Mouse (Mus musculus): ENCODE results near the gene Pomt1. TPM values are rescaled to one million over a fixed set of nuclear protein-coding genes. Genes with fewer than 3 reads are reported as not detected.
A peak's percentile ranks its signal among the peaks of the same experiment; 100 is the strongest.

Pomt1 gene
- polyA plus RNA-seq (2015; fragmentation: Nextera tagmentation; extraction: Ambion mirVana), result 26.7 and 26.9 TPM in 2 replicates

DNA sequence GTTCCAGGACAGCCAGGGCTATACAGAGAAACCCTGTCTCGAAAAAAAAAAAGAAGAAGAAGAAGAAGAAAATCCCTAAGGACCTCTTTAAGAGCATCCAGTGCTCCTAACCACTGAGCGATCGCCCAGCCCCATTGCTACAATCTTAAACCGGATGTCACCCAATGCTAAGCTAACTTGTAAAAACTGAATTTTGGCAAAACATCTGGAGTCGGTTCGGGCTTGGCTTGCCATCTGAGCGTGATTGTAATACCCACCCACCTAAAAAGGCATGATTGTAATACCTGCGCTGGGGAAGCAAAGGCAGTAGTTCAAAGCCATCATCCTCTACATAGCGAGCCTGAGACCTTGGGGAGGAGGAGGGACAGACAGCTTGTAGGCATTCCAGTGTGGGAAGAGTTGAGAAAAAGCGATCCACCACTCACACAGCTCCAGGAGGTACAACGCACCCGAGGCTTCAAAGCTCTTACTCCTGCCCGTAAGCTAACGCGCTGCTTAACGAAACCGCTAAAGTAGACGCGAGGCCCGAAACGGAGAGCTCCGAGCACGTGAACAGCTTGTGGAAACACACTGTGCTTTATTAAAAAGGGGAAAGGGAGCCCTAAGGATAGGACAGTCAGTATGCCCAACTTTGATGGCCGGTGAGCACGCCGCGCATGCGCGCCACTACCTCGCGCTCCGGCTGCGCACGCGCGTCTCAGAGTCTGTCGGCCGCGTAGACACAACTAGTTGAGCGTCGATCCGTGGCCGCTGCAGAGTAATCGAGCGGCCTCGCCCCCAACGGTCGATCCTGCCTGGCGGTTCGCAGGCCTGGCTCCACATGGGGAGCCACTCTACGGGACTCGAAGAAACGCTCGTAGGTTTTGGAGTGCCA lies at the start of gene Pomt1:
Gene Pomt1, plus strand, starts transcription at position 705 of the 874 bp plus-strand sequence.
- Histone ChIP-seq H3K4me3 (ENCODE audit: low read length) (peak within 1 kb of the TSS; percentile 61), H3K4me2 (ENCODE audit: low read depth, low read length) (peak within 1 kb of the TSS; percentile 86), H3K27me3 (replicated peaks; ENCODE audit: control insufficient read depth, insufficient read depth, low read length) (no peaks in the 10 kb centered on the region), H3K27ac (ENCODE audit: low read length) (peak within 1 kb of the TSS; percentile 86), H3K9me3 (ENCODE audit: control insufficient read depth, low read length) (no peaks in the 10 kb centered on the region), H3K36me3 (ENCODE audit: control insufficient read depth, insufficient read depth, low read length) (peaks cover 7% of the 10 kb centered on the region), H3K4me1 (ENCODE audit: control insufficient read depth, insufficient read depth, low read length) (peaks cover 16% of the 10 kb centered on the region), H3K9ac (ENCODE audit: low read depth, low read length) (peak within 1 kb of the TSS; percentile 82)
- WGBS, result under 1% methylated on average over 54 of the region's 54 CpGs
- ATAC-seq, result peak; percentile 93

DNA sequence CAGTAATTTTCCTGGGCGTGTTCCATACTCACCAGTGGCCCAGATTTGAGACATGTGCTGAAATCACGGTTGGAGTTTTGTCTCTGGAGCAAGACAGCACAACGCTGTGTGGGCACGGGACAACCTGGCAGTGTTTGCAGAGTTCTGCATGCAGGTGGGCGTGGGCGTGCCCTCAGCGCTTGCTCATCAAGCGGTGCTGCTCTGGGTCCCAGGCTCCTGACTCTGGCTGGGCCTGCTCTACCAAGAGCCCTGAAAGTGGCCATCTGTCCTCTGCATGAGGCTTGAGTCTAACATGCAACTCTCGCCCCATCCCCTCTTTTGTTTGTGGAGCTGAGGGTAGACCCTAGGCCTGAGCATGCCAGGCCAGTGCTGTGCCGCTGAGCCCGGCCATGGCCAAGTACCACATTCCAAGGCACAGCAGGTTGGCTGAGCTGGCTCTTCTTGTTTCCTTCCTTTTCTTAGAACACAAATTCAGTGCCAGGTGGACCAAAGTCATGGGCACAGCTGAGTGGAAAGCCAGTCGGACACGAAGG lies 49.3 kb upstream of the Pomt1 start:
- no peaks in the 10 kb centered on the region for H3K9me3 ChIP-seq (ENCODE audit: control insufficient read depth, low read length)
- no peaks in the 10 kb centered on the region for H3K27me3 ChIP-seq (replicated peaks; ENCODE audit: control insufficient read depth, insufficient read depth, low read length)
- no peak overlapping the region for H3K4me3 ChIP-seq (ENCODE audit: low read length)
- H3K9ac ChIP-seq (ENCODE audit: low read depth, low read length), result no peak overlapping the region
- ATAC-seq, result no peak
- peaks cover 4% of the 10 kb centered on the region for H3K4me1 ChIP-seq (ENCODE audit: control insufficient read depth, insufficient read depth, low read length)
- H3K4me2 ChIP-seq (ENCODE audit: low read depth, low read length), result no peak overlapping the region
- no peak overlapping the region for H3K27ac ChIP-seq (ENCODE audit: low read length)
- WGBS, result 92% methylated on average over 13 of the region's 13 CpGs
- H3K36me3 ChIP-seq (ENCODE audit: control insufficient read depth, insufficient read depth, low read length), result peaks cover 19% of the 10 kb centered on the region; the same call in 1 of the 2 replicates

DNA sequence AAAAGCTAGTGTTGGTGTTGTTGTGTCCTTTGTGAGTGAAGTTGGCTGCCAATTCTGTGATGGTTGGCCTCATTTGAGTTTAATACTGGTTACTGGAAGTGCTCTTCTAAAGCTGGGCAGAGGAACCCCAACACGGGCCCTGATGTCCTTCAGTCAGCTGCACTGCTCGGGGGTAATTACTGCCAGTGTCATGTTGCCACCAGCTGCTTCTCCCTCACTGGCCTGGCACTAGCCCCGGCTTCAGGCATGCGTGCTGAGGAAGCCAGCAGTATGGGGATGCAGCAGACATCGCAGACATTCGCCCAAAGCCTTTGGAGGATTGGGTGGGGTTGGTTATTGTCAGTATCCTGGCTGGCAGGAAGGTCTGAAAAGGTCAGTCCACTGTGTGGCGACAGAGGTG lies 48.7 kb upstream of the Pomt1 start:
- ATAC-seq, result no peak
- H3K27ac ChIP-seq (ENCODE audit: low read length), result no peak overlapping the region
- peaks cover 24% of the 10 kb centered on the region; the same call in 1 of the 2 replicates for H3K36me3 ChIP-seq (ENCODE audit: control insufficient read depth, insufficient read depth, low read length)
- no peaks in the 10 kb centered on the region for H3K9me3 ChIP-seq (ENCODE audit: control insufficient read depth, low read length)
- WGBS, result 92% methylated on average over 7 of the region's 7 CpGs
- no peaks in the 10 kb centered on the region for H3K27me3 ChIP-seq (replicated peaks; ENCODE audit: control insufficient read depth, insufficient read depth, low read length)
- H3K4me1 ChIP-seq (ENCODE audit: control insufficient read depth, insufficient read depth, low read length), result peaks cover 4% of the 10 kb centered on the region
- no peak overlapping the region for H3K9ac ChIP-seq (ENCODE audit: low read depth, low read length)
- H3K4me3 ChIP-seq (ENCODE audit: low read length), result no peak overlapping the region
- no peak overlapping the region for H3K4me2 ChIP-seq (ENCODE audit: low read depth, low read length)

DNA sequence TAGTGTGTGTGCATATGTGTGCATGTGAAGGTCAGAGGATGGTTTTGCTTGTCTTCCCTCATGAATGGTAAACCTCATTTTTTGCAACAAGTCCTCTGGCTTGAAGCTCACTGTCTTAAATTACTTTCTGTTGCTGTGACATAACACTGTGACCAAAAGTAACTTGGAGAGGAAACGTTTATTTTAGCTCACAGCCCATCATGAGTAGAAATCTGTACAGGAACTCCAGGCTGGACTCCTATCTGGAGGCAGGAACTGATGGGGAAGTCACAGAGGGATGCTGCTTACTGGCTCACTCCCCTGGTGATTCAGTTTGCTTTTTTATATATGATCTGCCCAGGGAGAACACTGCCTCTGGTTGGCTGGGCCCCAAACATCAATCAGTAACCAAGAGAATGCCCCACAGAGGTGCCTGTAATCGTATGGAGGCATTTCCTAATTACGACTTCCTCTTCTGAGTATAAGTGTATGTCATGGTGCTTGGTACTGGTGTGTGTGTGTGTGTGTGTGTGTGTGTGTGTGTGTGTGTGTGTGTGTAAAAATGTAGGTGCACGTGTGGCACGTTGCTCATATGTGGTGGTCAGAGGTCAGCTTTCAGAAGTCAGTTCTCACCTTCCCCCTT lies 47.2 kb upstream of the Pomt1 start:
- H3K4me3 ChIP-seq (ENCODE audit: low read length), result no peak overlapping the region
- 0 out of 2 replicates have a peak, but pooled peaks have one; percentile 33 for ATAC-seq
- no peaks in the 10 kb centered on the region for H3K4me1 ChIP-seq (ENCODE audit: control insufficient read depth, insufficient read depth, low read length)
- no peak overlapping the region for H3K9ac ChIP-seq (ENCODE audit: low read depth, low read length)
- no peaks in the 10 kb centered on the region for H3K27me3 ChIP-seq (replicated peaks; ENCODE audit: control insufficient read depth, insufficient read depth, low read length)
- H3K36me3 ChIP-seq (ENCODE audit: control insufficient read depth, insufficient read depth, low read length), result peaks cover 29% of the 10 kb centered on the region
- H3K27ac ChIP-seq (ENCODE audit: low read length), result no peak overlapping the region
- H3K9me3 ChIP-seq (ENCODE audit: control insufficient read depth, low read length), result no peaks in the 10 kb centered on the region
- 79% methylated on average over 5 of the region's 5 CpGs for WGBS
- no peak overlapping the region for H3K4me2 ChIP-seq (ENCODE audit: low read depth, low read length)

DNA sequence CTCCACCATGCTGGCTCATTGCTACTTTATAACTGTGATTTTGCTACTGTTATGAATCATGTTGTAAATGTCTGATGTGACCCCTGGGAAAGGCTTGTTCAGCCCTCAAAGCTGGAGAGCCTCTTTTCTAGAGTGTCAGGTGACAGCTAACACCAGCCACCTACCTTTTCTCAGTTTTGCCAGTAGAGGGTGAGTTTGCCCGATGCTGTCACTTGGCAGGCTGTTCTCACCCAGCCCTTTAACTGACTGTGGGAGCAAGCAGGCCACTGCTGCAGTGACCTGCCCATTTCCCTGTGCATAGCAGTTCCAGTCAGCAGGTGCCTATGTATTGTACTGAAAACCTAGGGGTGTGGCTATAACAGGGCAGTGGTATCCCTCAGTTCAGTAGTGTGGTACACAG lies 45.8 kb upstream of the Pomt1 start:
- no peak for ATAC-seq
- 70% methylated on average over 1 of the region's 1 CpGs for WGBS
- Histone ChIP-seq H3K4me2 (ENCODE audit: low read depth, low read length) (no peak overlapping the region), H3K9me3 (ENCODE audit: control insufficient read depth, low read length) (no peaks in the 10 kb centered on the region), H3K36me3 (ENCODE audit: control insufficient read depth, insufficient read depth, low read length) (peaks cover 34% of the 10 kb centered on the region), H3K4me1 (ENCODE audit: control insufficient read depth, insufficient read depth, low read length) (no peaks in the 10 kb centered on the region), H3K27me3 (replicated peaks; ENCODE audit: control insufficient read depth, insufficient read depth, low read length) (no peaks in the 10 kb centered on the region), H3K9ac (ENCODE audit: low read depth, low read length) (no peak overlapping the region), H3K4me3 (ENCODE audit: low read length) (no peak overlapping the region), H3K27ac (ENCODE audit: low read length) (no peak overlapping the region)

DNA sequence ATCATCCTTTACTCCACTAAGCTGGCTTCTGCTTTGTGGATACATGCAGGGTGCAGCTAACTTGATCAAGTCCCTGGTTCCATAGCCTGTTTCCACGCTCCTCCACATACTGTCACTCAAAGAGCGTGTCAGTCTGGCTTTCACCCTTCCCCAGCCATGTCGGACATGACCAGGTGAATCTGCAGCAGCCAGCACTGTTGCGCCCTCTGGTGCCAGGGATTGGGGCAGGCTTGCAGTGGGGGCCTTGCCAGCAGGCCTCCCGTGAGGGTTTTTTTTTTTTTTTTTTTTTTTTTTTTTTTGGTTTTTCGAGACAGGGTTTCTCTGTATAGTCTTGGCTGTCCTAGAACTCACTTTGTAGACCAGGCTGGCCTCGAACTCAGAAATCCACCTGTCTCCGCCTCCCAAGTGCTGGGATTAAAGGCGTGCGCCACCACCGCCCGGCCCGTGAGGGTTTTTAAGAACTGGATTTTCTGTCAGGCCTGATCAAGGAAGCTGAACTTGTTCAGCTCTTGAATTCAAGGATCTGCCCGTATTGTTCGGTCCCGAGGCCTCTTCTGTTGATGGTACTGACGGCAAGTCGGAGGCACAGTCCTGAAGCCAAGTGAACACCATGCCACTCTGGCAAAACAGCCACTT lies 44.4 kb upstream of the Pomt1 start:
- H3K27ac ChIP-seq (ENCODE audit: low read length), result no peak overlapping the region
- no peak overlapping the region for H3K9ac ChIP-seq (ENCODE audit: low read depth, low read length)
- WGBS, result 83% methylated on average over 16 of the region's 18 CpGs
- H3K4me3 ChIP-seq (ENCODE audit: low read length), result no peak overlapping the region
- peaks cover 45% of the 10 kb centered on the region for H3K36me3 ChIP-seq (ENCODE audit: control insufficient read depth, insufficient read depth, low read length)
- no peaks in the 10 kb centered on the region for H3K9me3 ChIP-seq (ENCODE audit: control insufficient read depth, low read length)
- H3K4me1 ChIP-seq (ENCODE audit: control insufficient read depth, insufficient read depth, low read length), result no peaks in the 10 kb centered on the region
- peak; percentile 48; the same call in 1 of the 2 replicates for ATAC-seq
- H3K27me3 ChIP-seq (replicated peaks; ENCODE audit: control insufficient read depth, insufficient read depth, low read length), result no peaks in the 10 kb centered on the region
- no peak overlapping the region for H3K4me2 ChIP-seq (ENCODE audit: low read depth, low read length)

DNA sequence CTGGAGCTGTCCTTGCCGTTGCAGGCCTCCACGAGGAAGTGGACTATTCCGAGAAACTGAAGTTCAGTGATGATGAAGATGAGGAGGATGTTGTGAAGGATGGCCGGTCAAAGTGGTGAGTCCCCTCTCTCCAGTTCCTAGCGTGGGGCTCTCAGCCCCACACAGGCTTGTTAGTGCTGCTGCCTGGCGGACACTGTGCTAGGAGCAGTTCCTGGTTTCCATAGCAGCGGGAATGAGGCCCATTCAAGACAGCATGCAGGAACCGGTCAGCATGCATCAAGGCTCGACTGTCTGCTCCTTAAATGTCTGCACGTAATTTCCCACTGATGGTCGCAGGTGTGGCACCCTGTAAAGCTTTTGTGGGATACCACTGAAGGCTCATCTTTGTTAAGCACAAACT lies 37.4 kb upstream of the Pomt1 start:
- Histone ChIP-seq H3K27ac (ENCODE audit: low read length) (no peak overlapping the region), H3K4me1 (ENCODE audit: control insufficient read depth, insufficient read depth, low read length) (no peaks in the 10 kb centered on the region), H3K9me3 (ENCODE audit: control insufficient read depth, low read length) (no peaks in the 10 kb centered on the region), H3K4me3 (ENCODE audit: low read length) (no peak overlapping the region), H3K36me3 (ENCODE audit: control insufficient read depth, insufficient read depth, low read length) (peaks cover 64% of the 10 kb centered on the region), H3K9ac (ENCODE audit: low read depth, low read length) (no peak overlapping the region), H3K4me2 (ENCODE audit: low read depth, low read length) (no peak overlapping the region), H3K27me3 (replicated peaks; ENCODE audit: control insufficient read depth, insufficient read depth, low read length) (no peaks in the 10 kb centered on the region)
- no peak for ATAC-seq
- WGBS, result 82% methylated on average over 11 of the region's 11 CpGs

DNA sequence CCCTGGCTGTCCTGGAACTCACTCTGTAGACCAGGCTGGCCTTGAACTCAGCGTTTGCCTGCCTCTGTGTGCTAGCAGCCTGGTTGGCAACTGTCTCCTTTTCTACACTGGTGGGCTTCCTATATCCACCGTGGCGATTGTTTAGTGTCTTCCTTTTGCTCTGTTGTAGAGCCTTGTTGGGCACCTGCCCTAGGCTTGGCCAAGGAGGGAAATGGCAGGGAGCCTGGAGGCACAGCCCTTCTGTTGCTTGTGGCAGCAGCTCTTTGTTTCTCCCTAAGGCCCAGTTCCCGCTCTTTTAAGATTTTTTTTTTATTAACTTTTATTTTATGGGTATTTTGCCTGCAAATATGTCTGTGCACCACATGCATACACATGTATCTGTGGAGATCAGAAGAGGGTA lies 36.4 kb upstream of the Pomt1 start:
- H3K27ac ChIP-seq (ENCODE audit: low read length), result no peak overlapping the region
- H3K36me3 ChIP-seq (ENCODE audit: control insufficient read depth, insufficient read depth, low read length), result peaks cover 61% of the 10 kb centered on the region
- no peaks in the 10 kb centered on the region for H3K4me1 ChIP-seq (ENCODE audit: control insufficient read depth, insufficient read depth, low read length)
- no peak for ATAC-seq
- H3K9ac ChIP-seq (ENCODE audit: low read depth, low read length), result no peak overlapping the region
- no peak overlapping the region for H3K4me3 ChIP-seq (ENCODE audit: low read length)
- H3K9me3 ChIP-seq (ENCODE audit: control insufficient read depth, low read length), result no peaks in the 10 kb centered on the region
- 90% methylated on average over 4 of the region's 4 CpGs for WGBS
- no peaks in the 10 kb centered on the region for H3K27me3 ChIP-seq (replicated peaks; ENCODE audit: control insufficient read depth, insufficient read depth, low read length)
- no peak overlapping the region for H3K4me2 ChIP-seq (ENCODE audit: low read depth, low read length)

DNA sequence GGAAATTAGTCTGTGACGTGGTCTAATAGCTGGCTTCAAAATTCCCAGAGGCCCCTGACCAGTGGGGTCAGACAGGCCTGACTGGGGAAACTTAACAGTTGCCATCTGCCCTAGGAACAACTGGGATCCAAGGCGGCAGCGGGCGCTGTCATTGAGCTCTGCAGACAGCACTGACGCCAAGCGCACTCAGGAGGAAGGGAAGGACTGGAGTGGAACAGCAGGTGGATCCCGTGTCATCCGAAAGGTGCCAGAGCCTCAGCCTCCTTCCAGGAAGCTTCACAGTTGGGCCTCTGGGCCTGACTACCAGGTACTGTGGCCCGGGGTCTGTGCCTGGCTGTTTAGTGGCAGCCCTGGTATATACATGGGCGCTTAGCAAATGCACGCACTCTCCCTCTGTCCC lies 35.7 kb upstream of the Pomt1 start:
- WGBS, result 80% methylated on average over 11 of the region's 11 CpGs

More for the DNA sequence above, 35.7 kb upstream of the Pomt1 start:
- H3K4me2 ChIP-seq (ENCODE audit: low read depth, low read length), result no peak overlapping the region
- no peaks in the 10 kb centered on the region for H3K4me1 ChIP-seq (ENCODE audit: control insufficient read depth, insufficient read depth, low read length)
- no peaks in the 10 kb centered on the region for H3K27me3 ChIP-seq (replicated peaks; ENCODE audit: control insufficient read depth, insufficient read depth, low read length)
- H3K9ac ChIP-seq (ENCODE audit: low read depth, low read length), result no peak overlapping the region
- H3K9me3 ChIP-seq (ENCODE audit: control insufficient read depth, low read length), result no peaks in the 10 kb centered on the region
- ATAC-seq, result no peak
- H3K4me3 ChIP-seq (ENCODE audit: low read length), result no peak overlapping the region
- H3K27ac ChIP-seq (ENCODE audit: low read length), result no peak overlapping the region
- H3K36me3 ChIP-seq (ENCODE audit: control insufficient read depth, insufficient read depth, low read length), result peaks cover 58% of the 10 kb centered on the region
